Mouse (Mus musculus): ENCODE results near the gene Taar7e. TPM values are rescaled to one million over a fixed set of nuclear protein-coding genes. Genes with fewer than 3 reads are reported as not detected.

Taar7e gene
- polyA plus RNA-seq, 1 experiment from 2014 or later: not detected

- Histone ChIP-seq H3K36me3 (replicated peaks; ENCODE audit: control insufficient read depth, insufficient read depth, low read depth, low read length) (no peaks in the 10 kb centered on the region), H3K4me2 (ENCODE audit: low read depth, low read length) (no peak overlapping the region), H3K4me3 (ENCODE audit: low read depth, low read length) (no peak overlapping the region), H3K27me3 (ENCODE audit: control insufficient read depth, insufficient read depth, low read length) (no peaks in the 10 kb centered on the region), H3K27ac (replicated peaks; ENCODE audit: low read depth, low read length) (no peak overlapping the region), H3K9ac (replicated peaks; ENCODE audit: low read length) (no peak overlapping the region), H3K9me3 (replicated peaks; ENCODE audit: control insufficient read depth, low read length) (no peaks in the 10 kb centered on the region), H3K4me1 (ENCODE audit: control insufficient read depth, insufficient read depth, low read length) (no peaks in the 10 kb centered on the region)
- WGBS: 83% methylated on average over 5 of the region's 5 CpGs
- ATAC-seq (replicated peaks; ENCODE audit: insufficient number of reproducible peaks, low FRiP score, low TSS enrichment, low read depth) (no peak), DNase-seq (ENCODE audit: low spot score) (no peak)
Measured at GRCm38 (mm10) chr10:24086555-24086954, 49.1 kb downstream of the Taar7e start.

- Histone ChIP-seq H3K27ac (replicated peaks; ENCODE audit: low read depth, low read length) (no peak overlapping the region), H3K27me3 (ENCODE audit: control insufficient read depth, insufficient read depth, low read length) (no peaks in the 10 kb centered on the region), H3K4me1 (ENCODE audit: control insufficient read depth, insufficient read depth, low read length) (no peaks in the 10 kb centered on the region), H3K4me2 (ENCODE audit: low read depth, low read length) (no peak overlapping the region), H3K4me3 (ENCODE audit: low read depth, low read length) (no peak overlapping the region), H3K36me3 (replicated peaks; ENCODE audit: control insufficient read depth, insufficient read depth, low read depth, low read length) (no peaks in the 10 kb centered on the region), H3K9ac (replicated peaks; ENCODE audit: low read length) (no peak overlapping the region), H3K9me3 (replicated peaks; ENCODE audit: control insufficient read depth, low read length) (no peaks in the 10 kb centered on the region)
- DNase-seq (ENCODE audit: low spot score) (no peak), ATAC-seq (replicated peaks; ENCODE audit: insufficient number of reproducible peaks, low FRiP score, low TSS enrichment, low read depth) (no peak)
- 93% methylated on average over 2 of the region's 2 CpGs for WGBS
Measured at GRCm38 (mm10) chr10:24087168-24087567, 49.8 kb downstream of the Taar7e start.

Other genes with a start within 250 kb of the Taar7e start
- gene Slc18b1, start 240.6 kb upstream of the Taar7e start, polyA plus RNA-seq (2014; fragmentation: Nextera tagmentation; extraction: Ambion mirVana): 21.5 and 22.5 TPM in 2 replicates
- gene Vnn3, start 186.2 kb upstream of the Taar7e start, polyA plus RNA-seq (2014; fragmentation: Nextera tagmentation; extraction: Ambion mirVana): not detected in 2 replicates
- gene Vnn1, start 142.9 kb upstream of the Taar7e start, polyA plus RNA-seq (2014; fragmentation: Nextera tagmentation; extraction: Ambion mirVana): 1.4 and 1.6 TPM in 2 replicates
- gene Taar1, start 117.3 kb upstream of the Taar7e start, polyA plus RNA-seq (2014; fragmentation: Nextera tagmentation; extraction: Ambion mirVana): not detected in 2 replicates
- gene Taar2, start 99.0 kb upstream of the Taar7e start, polyA plus RNA-seq (2014; fragmentation: Nextera tagmentation; extraction: Ambion mirVana): not detected in 2 replicates
- gene Taar3, start 88.1 kb upstream of the Taar7e start, polyA plus RNA-seq (2014; fragmentation: Nextera tagmentation; extraction: Ambion mirVana): not detected in 2 replicates
- not detected in 2 replicates for gene Taar4, start 77.1 kb upstream of the Taar7e start, polyA plus RNA-seq (2014; fragmentation: Nextera tagmentation; extraction: Ambion mirVana)
- gene Taar5, start 66.9 kb upstream of the Taar7e start, polyA plus RNA-seq (2014; fragmentation: Nextera tagmentation; extraction: Ambion mirVana): not detected in 2 replicates
- not detected in 2 replicates for gene Taar6, start 52.0 kb upstream of the Taar7e start, polyA plus RNA-seq (2014; fragmentation: Nextera tagmentation; extraction: Ambion mirVana)
- gene Taar7a, start 44.1 kb upstream of the Taar7e start, polyA plus RNA-seq (2014; fragmentation: Nextera tagmentation; extraction: Ambion mirVana): not detected in 2 replicates
- not detected in 2 replicates for gene Taar7b, start 37.7 kb upstream of the Taar7e start, polyA plus RNA-seq (2014; fragmentation: Nextera tagmentation; extraction: Ambion mirVana)
- gene Taar7d, start 10.4 kb upstream of the Taar7e start, polyA plus RNA-seq (2014; fragmentation: Nextera tagmentation; extraction: Ambion mirVana): 0.20 TPM in 1 of 2 replicates, not detected in the other
- gene Taar7f, start 11.9 kb downstream of the Taar7e start, polyA plus RNA-seq (2014; fragmentation: Nextera tagmentation; extraction: Ambion mirVana): not detected in 2 replicates
- not detected in 2 replicates for gene Taar8a, start 38.9 kb downstream of the Taar7e start, polyA plus RNA-seq (2014; fragmentation: Nextera tagmentation; extraction: Ambion mirVana)
- not detected in 2 replicates for gene Taar8b, start 54.7 kb downstream of the Taar7e start, polyA plus RNA-seq (2014; fragmentation: Nextera tagmentation; extraction: Ambion mirVana)
- gene Taar8c, start 64.3 kb downstream of the Taar7e start, polyA plus RNA-seq (2014; fragmentation: Nextera tagmentation; extraction: Ambion mirVana): not detected in 2 replicates
- not detected in 2 replicates for gene Taar9, start 71.9 kb downstream of the Taar7e start, polyA plus RNA-seq (2014; fragmentation: Nextera tagmentation; extraction: Ambion mirVana)
- gene Stx7, start 111.7 kb downstream of the Taar7e start, polyA plus RNA-seq (2014; fragmentation: Nextera tagmentation; extraction: Ambion mirVana): 76.4 and 79.4 TPM in 2 replicates
- 16.4 and 17.2 TPM in 2 replicates for gene Moxd1, start 185.9 kb downstream of the Taar7e start, polyA plus RNA-seq (2014; fragmentation: Nextera tagmentation; extraction: Ambion mirVana)

Data from embryonic facial prominence, embryonic 11.5 days (tissue).